Mouse (Mus musculus) liver, embryonic 18 days (tissue): ENCODE results near the gene Mknk2. TPM values are rescaled to one million over a fixed set of nuclear protein-coding genes. Genes with fewer than 3 reads are reported as not detected.

Experiments used
- polyA plus RNA-seq: library from polyadenylated mRNA; depleted of rRNA; stranded (reverse); fragments of >200 nt; gene quantifications from 2 replicates; pipeline ENCODE4 v1.2.3, GENCODE M21; 2012; rRNA removed

The Mknk2 gene
- 42.1 and 45.1 TPM in 2 replicates for polyA plus RNA-seq

DNA sequence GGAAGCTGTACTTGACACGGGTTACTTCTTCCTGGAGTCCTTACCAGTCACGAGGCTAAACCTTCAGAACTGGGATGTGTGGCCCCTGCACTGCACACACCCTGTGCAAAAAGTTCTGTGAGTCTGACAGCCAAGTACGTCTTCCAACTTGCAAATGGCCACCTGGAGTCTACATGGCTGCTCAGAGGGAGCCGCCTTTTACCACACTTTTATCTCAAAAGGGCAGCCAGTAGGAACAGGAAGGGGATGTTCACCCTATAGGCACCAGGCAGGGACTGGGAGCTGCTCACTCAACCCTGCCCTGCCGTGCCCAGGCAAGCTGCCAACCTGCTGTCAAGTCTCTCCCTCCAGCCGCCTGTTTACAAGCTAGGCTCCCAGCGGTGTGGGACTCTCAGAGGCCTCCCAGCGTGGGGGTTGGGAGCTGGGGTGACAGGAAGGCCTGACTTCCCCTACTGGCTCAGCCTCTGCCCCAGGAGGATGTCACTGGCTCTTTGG lies at the start of gene Mknk2:
Mknk2 (minus strand) TSS at position 171 of the 495 bp plus-strand sequence.

DNA sequence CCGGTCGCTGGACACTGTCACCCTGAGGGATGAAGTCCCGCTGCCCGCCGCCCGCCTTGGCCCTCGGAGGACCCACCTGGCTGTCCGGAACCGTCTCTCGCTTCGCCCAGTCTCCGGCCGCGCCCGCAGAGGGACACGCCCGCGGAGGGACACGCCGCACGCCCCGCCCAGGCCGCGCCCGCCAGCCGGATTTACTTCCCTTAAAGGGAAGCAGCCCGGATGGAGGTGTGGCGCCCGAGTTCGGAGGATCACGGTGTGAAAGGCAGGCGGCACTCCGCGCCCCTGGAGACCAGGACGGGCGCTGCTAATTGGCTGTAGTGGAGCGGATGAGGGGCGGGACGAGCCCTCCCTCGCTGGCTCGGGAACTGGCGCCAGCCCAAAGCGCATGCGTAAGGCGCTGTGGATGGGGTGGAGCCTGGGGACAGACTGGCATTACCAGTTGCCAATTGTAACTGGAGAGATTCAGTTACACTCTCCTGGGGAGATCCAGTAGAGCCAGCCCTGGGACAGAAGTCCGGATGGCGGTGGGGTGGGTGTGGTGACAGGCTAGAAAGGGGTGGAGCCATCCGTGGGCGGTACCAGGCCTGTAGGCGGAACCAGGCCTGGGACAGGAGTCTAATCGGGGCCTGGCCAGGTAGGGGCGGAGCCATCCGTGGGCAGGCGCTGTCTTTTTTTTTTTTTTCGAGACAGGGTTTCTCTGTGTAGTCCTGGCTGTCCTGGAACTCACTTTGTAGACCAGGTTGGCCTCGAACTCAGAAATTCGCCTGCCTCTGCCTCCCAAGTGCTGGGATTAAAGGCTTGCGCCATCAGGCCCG lies 24.0 kb upstream of the Mknk2 start, which contains the start of the genes Mob3a and Izumo4:
Mob3a (minus strand) TSS at position 257 of the 815 bp plus-strand sequence.
Izumo4 (plus strand) TSS at position 464 of the 815 bp plus-strand sequence.

DNA sequence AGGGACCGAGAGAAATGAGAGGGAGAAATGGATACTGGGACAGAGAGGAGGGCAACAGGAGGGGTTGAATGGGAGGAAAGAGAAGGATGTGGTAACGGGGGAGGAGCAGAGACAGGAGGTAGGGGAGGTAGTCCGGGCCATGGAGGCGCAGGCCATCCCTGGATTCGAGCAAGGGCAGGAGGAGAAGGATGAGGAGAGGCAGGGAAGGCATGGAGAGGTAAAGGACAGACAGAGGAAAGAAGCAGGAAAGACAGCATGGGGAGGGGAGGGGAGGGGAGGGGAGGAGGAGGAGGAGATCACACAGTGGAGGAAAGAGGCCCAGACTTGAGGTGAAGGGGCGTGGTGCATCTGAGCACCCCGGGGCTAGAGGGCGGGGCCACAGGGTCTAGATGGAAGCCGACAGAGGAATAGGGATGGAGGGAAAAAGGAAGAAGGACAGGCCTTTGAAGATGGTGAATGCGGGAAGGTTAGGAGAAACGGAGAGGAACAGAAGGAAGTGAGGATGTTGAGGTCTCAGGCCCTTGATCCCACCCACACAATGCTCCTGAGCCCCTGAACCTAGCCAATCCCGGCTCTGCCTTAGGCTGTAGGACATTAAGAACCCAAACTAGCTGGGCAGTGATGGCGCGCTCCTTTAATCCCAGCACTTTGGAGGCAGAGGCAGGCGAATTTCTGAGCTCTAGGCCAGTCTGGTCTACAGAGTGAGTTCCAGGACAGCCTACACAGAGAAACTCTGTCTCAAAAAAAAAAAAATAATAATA lies 20.9 kb downstream of the Mknk2 start, which contains the start of gene Btbd2:
Btbd2 (minus strand) TSS at position 209 of the 761 bp plus-strand sequence.

DNA sequence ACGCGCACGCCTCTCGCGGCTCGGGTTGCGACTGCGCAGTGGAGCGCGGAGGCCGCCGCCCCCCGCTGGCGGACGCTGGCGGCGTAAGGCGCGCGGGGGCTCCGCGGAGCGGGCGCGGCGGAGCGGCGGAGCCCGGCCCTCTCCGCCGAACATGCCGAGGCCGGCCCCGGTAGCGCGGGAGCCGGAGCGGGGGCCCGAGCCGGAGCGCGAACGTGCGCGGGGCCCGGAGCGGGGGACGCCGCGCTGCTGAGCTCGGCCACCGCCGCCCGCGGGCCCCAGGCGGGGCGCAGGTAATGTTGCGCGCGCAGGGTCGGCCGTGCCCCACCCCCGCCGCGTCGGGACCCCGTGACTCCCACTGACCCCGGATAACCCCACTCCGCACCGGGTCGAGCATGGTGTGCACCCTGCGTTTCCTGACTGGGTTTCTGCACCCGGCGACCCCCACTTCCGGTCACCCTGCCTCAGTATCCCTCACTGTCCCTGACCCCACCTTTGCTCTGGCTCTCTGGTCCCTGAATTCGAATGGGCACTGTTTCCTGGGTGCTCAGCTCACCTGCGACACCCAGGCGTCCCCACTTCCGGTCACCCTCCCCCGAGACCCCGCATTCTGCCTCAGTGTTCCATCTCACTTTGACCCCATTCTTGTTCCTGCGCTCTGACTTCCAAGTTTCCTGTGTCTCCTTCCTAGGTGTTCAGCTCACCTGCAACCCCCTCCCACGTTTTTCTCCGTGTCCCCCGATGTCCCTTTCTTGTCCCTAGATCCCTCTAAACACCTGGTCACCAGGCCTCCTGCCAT lies 55.1 kb downstream of the Mknk2 start, which contains the start of gene Csnk1g2:
Csnk1g2 (plus strand) TSS at position 178 of the 796 bp plus-strand sequence.

Other genes starting within 250 kb of the Mknk2 start
- 30.8 and 34.7 TPM in 2 replicates for gene Tcf3, start 244.5 kb downstream of the Mknk2 start, polyA plus RNA-seq
- gene Onecut3, start 183.3 kb downstream of the Mknk2 start, polyA plus RNA-seq, result 0.01 TPM in 2 replicates
- gene Atp8b3, start 139.0 kb downstream of the Mknk2 start, polyA plus RNA-seq, result 0.01 TPM in 2 replicates
- gene Rexo1, start 116.6 kb downstream of the Mknk2 start, polyA plus RNA-seq, result 14.0 and 19.7 TPM in 2 replicates
- gene Klf16, start 100.8 kb downstream of the Mknk2 start, polyA plus RNA-seq, result 5.5 and 6.4 TPM in 2 replicates
- gene Abhd17a, start 87.8 kb downstream of the Mknk2 start, polyA plus RNA-seq, result 39.9 and 40.7 TPM in 2 replicates
- 17.8 and 19.9 TPM in 2 replicates for gene Scamp4, start 75.2 kb downstream of the Mknk2 start, polyA plus RNA-seq
- 3.1 and 3.6 TPM in 2 replicates for gene Adat3, start 75.2 kb downstream of the Mknk2 start, polyA plus RNA-seq
- 0.74 and 0.80 TPM in 2 replicates for gene Gm49322, start 72.1 kb downstream of the Mknk2 start, polyA plus RNA-seq
- 61.9 and 64.2 TPM in 2 replicates for gene Csnk1g2, start 55.3 kb downstream of the Mknk2 start, polyA plus RNA-seq
- gene Btbd2, start 21.0 kb downstream of the Mknk2 start, polyA plus RNA-seq, result 10.7 TPM in 2 replicates
- 12.3 and 13.5 TPM in 2 replicates for gene Mob3a, start 23.9 kb upstream of the Mknk2 start, polyA plus RNA-seq
- gene Izumo4, start 24.1 kb upstream of the Mknk2 start, polyA plus RNA-seq, result 11.0 and 12.1 TPM in 2 replicates
- gene Ap3d1, start 64.2 kb upstream of the Mknk2 start, polyA plus RNA-seq, result 26.6 and 31.1 TPM in 2 replicates
- gene Dot1l, start 77.1 kb upstream of the Mknk2 start, polyA plus RNA-seq, result 4.8 and 5.8 TPM in 2 replicates
- 18.1 and 20.1 TPM in 2 replicates for gene Sf3a2, start 120.1 kb upstream of the Mknk2 start, polyA plus RNA-seq
- gene Plekhj1, start 120.5 kb upstream of the Mknk2 start, polyA plus RNA-seq, result 33.7 and 36.1 TPM in 2 replicates
- 0.19 and 0.23 TPM in 2 replicates for gene Amh, start 127.1 kb upstream of the Mknk2 start, polyA plus RNA-seq
- gene Jsrp1, start 135.4 kb upstream of the Mknk2 start, polyA plus RNA-seq, result 0.06 and 0.07 TPM in 2 replicates
- gene Oaz1, start 148.5 kb upstream of the Mknk2 start, polyA plus RNA-seq, result 573 TPM in 2 replicates
- 0.01 TPM in 1 of 2 replicates, not detected in the other for gene Lingo3, start 165.9 kb upstream of the Mknk2 start, polyA plus RNA-seq
- 121 and 137 TPM in 2 replicates for gene Lsm7, start 177.1 kb upstream of the Mknk2 start, polyA plus RNA-seq
- 32.6 and 37.7 TPM in 2 replicates for gene Sppl2b, start 177.2 kb upstream of the Mknk2 start, polyA plus RNA-seq
- 0.05 and 0.07 TPM in 2 replicates for gene Tmprss9, start 193.7 kb upstream of the Mknk2 start, polyA plus RNA-seq
- 94.0 and 114 TPM in 2 replicates for gene Timm13, start 222.9 kb upstream of the Mknk2 start, polyA plus RNA-seq
- 8.0 and 9.1 TPM in 2 replicates for gene Lmnb2, start 240.1 kb upstream of the Mknk2 start, polyA plus RNA-seq